Mouse (Mus musculus): ENCODE measurements at regions not wholly inside any gene's neighbourhood (a gene's known extent, or its start where the extent isn't known, plus 50 kb on each side); places are given as distances from the start of the nearest gene placed in this dataset.

DNA sequence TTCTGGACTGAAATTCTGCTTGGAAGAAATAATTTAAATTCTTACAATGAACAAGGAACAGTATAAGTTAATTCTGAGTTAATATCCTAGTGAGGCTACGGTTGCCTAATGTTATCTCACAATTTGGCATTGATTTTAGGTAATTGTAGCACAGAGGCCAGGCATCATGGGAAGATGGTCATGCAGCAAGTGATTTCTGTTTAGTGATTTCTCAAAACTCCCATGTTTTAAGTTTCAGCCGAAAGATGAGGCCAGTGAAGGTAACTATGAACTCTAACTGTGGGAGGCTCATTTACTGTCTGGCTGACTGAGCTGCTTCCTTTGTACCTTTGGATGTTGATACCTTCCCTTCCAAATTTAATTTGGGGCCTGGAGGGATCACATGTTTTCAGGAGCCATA, 65.6 kb upstream of the Cwc22 start:
- DNase-seq (ENCODE audit: low spot score in 2 of 2), result no peak

DNA sequence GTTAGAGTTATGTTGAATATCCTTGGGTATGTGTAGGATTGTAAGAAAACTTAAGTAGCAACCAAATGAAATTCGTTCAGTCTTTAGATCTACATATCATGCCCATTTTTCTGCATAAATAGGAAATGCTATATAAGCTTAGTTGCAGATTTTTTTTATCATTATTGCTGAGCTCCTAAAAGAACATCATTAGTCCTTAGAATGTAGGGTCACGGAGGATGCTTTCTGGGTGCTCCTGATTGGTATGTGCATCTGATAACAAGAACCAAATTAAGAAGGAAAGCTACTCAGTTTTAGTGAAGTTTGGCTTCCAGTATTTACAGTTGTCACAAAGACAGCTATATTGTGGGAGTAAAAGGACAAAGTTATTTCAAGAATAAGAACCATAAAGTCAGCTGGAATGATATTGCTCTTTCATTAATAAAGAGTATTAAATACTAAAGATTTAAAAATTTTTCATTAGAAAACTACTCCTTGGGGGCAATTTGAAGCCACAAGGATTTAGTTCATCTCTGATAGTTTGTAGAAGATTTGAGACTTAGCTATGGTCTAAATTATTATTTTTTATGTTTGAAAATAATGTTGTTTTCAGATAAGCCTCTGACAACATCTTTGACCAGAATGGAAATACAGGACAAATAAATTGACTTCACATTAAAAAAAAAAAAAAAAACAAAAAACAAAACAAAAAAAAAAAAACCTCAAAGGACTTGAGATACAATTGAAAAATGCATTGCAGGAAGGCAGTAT, 65.1 kb upstream of the Cwc22 start:
- no peak for DNase-seq (ENCODE audit: low spot score in 2 of 2)

DNA sequence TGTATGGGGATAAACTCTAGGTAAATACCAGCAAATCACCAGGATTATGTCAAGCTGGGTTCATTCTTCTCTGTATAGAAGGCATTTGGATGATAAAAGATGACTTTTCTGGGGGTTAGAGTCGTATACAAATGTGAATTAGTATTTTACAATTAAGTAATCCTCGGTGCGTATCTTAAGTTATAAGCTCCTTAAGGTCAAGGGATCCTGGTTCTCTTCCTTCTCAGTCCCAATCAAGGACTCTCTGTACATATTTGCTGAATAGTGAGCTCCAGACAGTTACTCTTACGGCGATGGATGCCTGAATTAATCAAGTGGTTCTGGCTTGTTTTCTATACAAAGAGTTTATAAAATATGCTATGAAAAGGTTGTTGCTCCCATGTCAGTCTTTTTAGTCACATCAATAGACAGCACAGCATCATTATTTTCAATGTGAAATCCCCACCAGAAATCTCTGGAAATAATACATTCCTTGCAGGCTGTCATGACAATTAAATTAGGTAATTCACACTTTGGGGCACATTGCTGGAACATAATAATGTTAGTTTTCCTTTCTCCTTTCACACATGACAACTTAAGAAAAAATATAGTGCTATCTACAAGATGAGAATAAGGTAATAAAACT, 64.0 kb upstream of the Cwc22 start:
- DNase-seq (ENCODE audit: low spot score in 2 of 2), result no peak

DNA sequence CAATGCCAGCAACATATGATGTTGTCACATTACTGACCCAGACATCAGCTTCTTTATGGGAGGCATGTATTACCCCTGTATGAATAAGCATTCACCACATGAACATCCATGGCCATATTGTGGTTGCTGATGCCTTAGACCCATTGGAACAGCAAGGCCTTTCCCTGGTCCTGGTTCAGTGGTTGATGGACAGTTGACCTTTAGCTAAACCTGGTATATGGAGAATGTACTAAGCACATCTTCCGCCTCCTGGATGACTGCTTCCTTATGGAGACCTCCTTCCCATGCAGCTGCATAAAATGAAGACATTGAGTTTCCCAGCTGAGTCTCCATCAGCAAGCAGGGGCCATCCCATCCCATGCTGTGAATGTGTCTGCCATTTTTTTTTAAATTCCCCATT, 61.9 kb upstream of the Cwc22 start:
- DNase-seq (ENCODE audit: low spot score in 2 of 2), result no peak

DNA sequence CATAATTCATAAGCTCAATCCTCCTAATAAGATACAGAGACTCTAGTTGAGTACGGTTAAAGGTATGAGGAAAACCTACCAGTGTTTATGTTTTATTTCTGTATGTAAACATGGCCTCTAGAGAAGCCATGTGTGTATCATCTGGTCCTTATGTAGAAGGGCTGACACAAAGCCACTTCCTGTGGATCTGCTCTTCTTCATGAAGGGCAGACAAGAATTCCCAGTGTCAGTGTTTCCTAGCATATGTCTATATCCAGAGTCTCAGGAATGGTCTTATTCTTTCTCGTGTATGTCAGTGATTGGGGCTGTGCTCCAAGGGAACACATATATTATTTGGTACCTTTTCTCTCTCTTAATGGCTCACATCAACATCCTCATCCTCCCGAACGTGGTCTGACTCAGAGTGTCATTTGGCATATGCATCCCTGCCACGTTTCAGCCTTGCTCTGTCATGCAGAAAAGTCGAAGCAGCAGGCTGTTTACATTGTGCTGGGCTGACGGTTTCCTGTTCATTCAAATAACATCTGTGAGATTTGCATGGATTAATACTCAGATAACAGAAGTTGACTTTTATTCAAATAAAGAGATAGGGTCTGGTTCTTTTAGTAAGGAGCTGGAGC, 59.3 kb upstream of the Cwc22 start:
- DNase-seq (ENCODE audit: low spot score in 2 of 2), result no peak

DNA sequence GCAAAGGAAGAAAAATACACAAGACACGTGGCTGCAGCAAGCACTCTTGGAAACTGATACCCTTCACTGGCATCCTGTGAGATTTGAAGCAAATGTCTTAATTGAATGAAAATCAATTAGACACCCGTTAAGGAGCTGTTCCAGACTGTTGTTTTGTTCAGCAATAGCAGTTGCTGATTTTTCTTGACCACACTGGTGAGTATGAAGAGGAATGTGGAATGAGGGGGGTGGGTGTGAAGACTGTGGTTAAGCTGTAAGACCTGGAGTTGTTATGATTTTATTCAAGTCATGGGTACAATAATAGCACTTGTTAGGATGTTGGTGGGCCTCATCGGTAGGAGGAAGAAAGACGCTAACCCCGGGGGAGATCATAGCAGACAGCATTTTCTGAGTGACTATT, 58.3 kb upstream of the Cwc22 start:
- DNase-seq (ENCODE audit: low spot score in 2 of 2), result no peak

Measured in frontal cortex, postnatal 14 days (tissue).